Mouse (Mus musculus) cerebellum, postnatal 25 days (tissue): Measurements from ENCODE around the gene Pex10.

Experiments used
- DNase-seq, 2 experiments: peaks; one replicate each; pipeline ENCODE4 v3.0.0; 2021; ENCODE audit warnings: mixed read lengths in 2 of 2

Pex10 gene

DNA sequence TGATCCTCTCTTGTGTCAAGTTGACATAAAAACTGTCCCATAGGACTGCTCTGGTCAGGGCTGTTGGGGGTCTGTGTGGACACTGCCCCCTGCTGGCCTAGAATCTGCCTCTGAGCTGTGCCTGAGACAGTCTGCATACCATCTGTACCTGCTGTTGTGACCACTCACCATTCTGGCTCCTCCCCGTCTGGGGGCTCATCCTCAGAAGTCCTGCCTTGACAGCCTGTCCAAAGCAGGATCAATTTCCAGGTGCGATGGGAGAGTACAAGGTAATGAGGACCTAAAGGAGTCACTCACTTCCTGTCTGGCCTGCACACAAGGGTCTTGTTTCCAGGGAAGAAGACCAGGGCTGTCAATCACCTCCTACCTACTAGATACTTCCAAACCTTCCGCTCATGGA lies 27.7 kb downstream of the Pex10 start:
- peak; percentile 61 to 71 for DNase-seq

DNA sequence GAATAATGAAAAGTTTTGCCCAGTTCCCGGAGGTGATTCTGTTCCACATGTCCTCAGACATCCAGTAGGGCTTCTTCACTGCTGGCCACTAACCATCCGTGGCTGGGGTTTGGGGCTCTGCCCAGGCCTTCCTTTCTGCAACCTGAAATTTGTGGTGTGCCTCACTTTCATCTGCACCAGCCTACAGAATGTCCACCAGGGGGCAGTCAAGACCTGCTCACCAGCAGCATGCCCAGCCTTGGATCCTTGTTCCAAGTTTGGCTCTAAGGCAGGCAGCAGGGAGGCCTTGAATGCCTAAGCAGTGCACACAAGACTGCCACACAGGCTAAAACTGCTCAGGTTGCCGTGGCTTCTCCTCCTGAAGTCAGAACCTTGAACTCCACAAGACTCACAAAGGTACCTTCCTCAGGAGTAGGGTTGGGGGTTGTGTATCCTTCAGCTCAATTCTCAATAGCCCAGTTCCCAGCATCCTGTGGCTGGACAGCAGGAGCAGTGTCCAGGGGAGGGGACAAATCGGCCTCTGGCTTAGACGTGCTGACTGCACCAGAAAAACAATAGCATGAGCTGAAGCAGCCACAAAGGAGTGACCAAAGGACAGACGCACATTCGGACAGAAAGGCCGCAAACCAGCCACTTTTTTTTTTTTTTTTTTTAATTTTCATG lies 28.6 kb downstream of the Pex10 start:
- DNase-seq: peak; percentile 90 to 93

DNA sequence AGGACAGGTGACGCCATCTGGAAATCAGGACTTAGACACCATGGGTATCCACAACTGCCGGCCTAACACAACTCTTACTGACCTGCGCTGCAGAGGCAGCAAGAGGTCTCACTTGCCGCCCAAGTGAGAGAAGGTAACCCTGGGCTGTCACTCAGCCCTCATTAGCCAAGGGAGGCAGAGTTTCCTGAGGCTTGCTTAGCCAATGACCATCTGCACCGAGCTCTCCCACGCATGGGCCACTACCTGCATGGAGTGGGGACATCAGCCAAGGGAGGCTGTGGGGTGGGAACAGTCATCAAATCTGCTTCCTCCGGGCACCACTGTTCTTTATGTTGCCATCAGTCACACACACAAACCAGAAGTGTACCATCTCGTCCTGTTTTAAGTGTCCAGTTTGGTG lies 29.2 kb downstream of the Pex10 start:
- peak; percentile 77 to 80 for DNase-seq

DNA sequence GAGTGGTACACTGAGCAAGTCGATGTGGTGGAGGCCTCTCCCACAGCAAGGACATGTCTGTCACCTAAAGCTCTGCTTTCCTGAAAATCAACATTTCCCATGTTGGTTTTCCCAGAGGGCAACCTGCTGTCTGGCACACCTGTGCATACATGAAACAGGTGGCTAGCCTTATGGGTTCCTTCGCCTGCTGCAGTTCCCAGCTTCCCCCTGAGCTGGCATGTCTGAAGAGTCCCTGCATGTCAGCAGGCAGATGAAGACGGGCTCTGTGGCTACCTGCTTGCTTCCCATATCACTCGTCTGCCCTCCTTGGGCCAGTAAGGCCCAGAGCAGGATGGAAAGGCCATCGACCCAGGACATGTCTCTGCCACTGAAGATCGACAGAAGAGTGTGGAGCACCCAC lies 30.6 kb downstream of the Pex10 start:
- DNase-seq: peak; percentile 48 to 50

DNA sequence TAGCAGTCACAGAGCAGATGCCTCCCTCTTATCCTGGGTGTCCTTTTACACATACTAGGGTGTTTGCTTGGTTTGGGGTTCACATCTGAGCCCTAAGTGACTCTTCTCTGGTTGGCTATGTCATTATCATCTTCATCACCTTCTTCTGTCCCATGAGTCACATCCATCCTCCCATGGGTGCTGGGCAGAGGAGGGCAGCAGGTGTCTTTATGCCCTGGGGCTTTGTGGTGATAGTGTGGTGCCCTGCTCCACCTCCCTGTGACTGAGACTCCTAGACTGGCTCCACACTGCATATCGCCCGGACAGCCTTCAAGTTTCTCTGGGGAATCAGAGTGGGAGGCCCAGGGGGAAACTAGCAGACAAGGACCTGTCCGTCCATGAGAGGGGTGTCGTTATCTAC lies 31.8 kb downstream of the Pex10 start:
- DNase-seq: peak in 1 of 2 experiments; percentile 15

DNA sequence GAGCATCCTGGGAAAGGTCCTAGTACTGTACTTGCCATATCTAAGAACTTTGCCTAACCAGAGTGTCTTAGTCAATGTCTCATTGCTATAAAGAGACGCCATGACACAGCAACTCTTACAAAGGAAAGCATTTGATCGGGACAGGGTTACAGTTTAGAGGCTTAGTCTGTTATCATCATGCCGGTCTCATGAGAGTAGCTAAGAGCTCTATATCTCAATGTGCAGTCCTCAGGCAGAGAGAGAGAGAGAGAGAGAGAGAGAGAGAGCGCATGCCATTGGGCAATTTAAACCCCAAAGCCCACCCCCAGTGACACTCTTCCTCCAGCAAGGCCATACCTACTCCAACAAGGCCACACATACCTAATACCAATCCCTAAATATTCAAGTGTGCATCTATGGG lies 41.1 kb downstream of the Pex10 start:
- DNase-seq: no peak

DNA sequence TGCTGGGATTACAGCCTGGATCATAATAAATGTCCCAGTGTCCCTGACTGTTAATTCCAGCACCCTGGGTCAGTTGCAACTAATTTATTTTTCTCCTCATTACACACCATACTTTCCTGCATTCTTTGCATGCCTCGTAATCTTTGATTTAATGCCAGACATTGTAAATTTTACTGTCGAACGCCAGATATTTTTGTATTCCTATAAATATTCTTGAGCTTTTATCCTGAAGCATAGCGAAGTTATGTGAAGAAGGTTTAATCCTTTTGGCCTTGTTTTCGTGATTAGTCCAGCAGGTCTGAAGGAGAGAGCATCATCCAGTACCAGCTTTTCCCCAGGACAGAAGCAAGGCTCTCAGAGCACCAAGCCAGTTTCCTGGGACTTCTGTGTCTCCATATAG lies 42.7 kb downstream of the Pex10 start:
- DNase-seq: no peak

DNA sequence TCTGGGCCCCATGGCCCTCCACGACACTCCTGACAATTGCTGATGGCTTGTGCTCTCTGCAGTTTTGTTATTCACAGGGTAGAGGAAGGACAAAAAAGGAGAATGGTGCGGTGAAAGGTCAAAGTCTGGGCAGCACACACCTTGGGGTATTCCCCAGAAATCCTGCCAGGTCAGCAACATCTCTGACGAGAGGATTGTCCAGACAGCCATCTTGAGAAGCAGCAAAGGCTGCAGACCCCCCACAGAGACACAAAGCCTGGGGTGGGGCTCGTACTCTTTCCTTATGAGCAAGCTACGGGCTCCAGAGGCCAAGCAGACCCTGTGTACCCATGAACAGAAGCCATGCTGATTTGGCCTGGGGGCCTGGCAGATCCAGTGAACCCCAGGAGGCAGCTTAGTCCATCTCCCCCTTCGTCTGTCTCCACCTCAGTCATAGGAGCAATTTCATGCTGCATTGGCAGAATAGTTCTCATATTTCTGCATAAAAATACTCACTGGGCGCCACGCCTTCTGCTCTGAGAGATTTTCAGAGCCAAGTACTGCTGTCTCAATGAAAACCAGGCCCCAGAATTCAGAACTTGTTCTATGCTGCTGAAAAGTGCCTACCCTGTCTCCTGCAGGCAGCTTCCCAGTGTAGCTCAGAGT lies 47.1 kb downstream of the Pex10 start:
- no peak for DNase-seq

DNA sequence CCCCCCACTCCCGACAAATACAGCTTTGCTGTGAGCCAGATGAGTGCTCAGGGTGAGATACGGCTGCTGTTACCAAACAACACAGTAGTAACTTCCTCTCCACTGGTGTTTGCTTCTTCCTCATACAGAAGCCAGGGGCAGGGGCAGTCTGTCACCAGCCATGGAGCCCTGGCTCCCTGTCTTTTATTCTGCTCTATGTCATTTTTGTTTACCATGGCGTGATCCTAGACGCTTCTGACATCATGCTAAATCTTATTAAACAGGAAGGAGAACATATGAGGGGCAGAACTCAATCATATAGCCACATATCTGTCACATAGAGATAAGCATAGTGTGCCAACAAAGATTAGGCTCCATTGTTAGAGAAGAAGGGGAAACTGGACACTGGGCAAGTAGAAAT lies 49.8 kb downstream of the Pex10 start:
- no peak for DNase-seq

DNA sequence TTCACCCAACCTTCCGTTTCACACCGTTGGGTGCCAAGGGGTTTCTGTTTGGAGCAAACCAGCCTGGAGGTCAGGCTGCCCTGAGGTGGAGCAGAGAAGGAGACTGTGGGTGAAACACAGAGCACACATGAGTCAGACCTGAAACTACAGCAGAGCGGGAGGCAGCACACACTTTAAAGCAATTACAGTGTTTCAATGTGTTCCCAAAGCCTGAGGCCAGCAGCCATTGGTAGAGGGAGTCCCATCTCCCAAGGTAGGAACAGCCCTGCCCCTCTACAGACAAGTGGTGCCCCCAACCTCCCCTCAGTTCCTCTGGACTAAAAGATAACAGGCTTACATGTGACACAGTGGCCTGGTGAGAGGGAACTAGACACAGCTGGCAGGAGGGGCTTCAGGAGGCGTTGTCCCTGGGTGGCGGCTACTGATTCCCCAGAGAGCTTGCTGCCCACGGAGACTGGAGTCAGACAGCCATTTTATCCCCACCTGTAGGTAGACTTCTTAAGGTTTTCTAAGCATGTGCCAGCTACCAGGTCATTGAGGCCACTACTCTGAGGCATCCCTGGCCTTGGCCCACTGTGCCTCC lies 50.7 kb downstream of the Pex10 start:
- no peak for DNase-seq

DNA sequence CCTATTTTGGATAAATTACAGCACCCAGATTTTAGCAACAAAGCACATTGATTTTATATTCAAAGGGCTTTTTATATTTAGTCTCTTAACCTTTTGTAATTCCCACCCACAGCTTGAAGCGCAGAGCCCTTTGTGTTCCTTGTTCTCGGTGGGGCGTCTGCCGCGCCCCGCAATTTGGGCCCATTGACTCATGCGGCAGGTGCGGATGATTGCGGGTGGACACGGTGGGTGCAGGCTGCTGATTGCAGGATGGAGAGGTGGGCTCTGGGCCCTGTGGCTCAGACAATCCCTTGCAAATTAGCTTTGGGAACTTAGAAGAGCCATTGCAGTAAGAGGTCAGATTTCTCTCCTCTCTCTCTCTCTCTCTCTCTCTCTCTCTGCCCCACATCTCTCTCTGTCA lies 51.5 kb downstream of the Pex10 start:
- no peak for DNase-seq

DNA sequence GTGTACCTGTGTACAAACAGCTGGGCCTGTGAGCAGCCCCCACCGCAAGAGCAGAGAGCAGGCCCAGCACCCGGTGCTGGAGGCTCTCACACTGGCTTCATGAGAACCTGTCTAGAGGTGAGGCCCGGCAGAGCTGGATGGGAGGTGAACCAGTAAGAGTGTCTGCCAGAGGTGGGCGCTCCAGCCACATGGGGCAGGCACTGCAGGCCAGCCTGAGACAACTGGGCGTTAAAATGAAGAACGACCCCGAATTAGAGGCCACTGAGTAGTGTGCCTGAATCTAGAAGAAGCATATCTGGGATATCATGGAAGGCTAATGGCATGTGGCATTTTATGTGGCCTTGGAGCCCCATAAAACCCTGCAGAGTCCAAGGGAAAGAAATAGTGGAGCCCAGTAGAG lies 53.2 kb downstream of the Pex10 start:
- DNase-seq: no peak

DNA sequence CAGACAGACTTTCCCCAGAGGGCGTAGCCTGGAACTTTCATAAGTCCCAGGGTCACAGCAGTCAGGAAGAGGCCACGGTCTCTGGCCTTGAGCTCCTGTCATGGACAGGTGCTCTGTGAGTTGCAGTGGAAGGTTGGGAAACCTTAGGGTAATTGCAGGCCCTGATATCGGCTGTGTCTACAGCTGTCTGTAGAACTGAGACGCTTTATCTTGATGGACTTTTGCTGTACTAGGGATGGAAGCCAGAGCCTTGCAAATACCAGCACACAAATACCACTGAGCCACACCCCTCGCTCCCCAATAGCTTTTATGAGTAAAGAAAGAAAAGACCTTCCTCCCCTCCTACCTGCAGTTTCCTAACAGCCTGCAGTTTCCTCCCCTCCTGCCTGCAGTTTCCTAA lies 53.8 kb downstream of the Pex10 start:
- DNase-seq: no peak

DNA sequence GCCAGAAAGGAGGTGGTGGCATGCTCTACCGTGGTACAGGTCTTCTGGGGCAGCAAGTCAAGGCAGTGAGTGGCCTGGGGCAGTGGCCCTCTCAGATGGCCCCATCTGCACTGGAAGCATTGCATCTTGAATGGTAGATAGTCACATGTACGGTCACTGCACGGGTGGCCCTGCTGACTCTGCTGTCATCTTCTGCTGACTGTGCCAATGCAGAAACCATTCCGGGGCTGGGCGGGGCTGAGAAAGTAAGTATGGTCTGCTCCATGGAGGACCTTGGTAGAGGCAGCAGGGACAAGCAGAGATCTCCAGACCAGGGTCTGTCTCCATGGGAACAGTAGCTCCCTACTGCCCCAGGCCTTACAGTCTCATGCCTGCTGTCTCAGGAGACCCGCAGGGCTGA lies 54.4 kb downstream of the Pex10 start:
- DNase-seq: no peak
